In the genomic region with DNA sequence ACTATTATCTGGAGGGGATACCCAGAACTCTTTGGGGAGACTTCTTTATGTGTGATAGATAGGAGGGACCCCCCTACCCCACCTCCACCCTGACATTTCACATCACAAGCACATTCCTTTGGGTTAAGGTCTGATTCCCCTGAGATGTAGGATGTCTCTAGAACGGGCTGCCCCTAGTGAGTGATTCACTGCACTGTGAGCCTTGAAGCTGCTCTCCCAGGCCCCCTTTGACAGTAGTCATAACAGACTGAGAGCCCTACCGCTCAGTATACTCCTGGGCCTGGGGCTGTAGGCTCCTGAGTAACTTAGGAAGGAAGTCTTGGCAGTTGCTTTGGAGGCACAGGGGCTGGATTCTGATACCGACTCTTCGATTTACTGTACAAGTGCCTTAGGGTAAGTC, we compare ENCODE assay signal across 8 mouse cellular contexts. TPM values are rescaled to one million over a fixed set of nuclear protein-coding genes. Genes with fewer than 3 reads are reported as not detected.
DNase-seq lines count a peak whose midpoint lies in the region; ATAC-seq and TF ChIP-seq lines count a peak whose summit lies in the region.

No protein-coding gene starts in this region.

- H3K27ac ChIP-seq in left cerebral cortex, adult 2 months, result no peak overlapping the region
- peak overlapping the region; percentile 59 for H3K27ac ChIP-seq in embryonic fibroblast, embryonic 13.5 days (ENCODE audit: insufficient read depth, low read length)
- H3K27ac ChIP-seq in intestine, embryonic 15.5 days, result no peak overlapping the region

- TF ChIP-seq CTCF in left cerebral cortex, adult 2 months (IDR thresholded peaks at IDR 0.05), result no peak
- no peak for TF ChIP-seq CTCF in embryonic fibroblast, embryonic 13.5 days (IDR thresholded peaks at IDR 0.05; ENCODE audit: borderline replicate concordance, insufficient read depth, low read length)

- H3K4me3 ChIP-seq in left cerebral cortex, adult 2 months, result peak overlapping the region; percentile 42
- peak overlapping the region; percentile 56 for H3K4me3 ChIP-seq in embryonic fibroblast, embryonic 13.5 days (ENCODE audit: insufficient read depth, low read length)
- H3K4me3 ChIP-seq in intestine, embryonic 15.5 days (replicated peaks), result peak overlapping the region; percentile 58

- peak overlapping the region; percentile 92 for H3K4me2 ChIP-seq in intestine, embryonic 15.5 days (replicated peaks)

- no peaks in the 10 kb centered on the region for H3K36me3 ChIP-seq in intestine, embryonic 15.5 days

- no peak for DNase-seq in left cerebral cortex, adult 2 months (ENCODE audit: extremely low spot score in 1 of 2, low spot score in 2 of 2)
- DNase-seq in left cerebral cortex, postnatal 36 days (ENCODE audit: low spot score in 2 of 2), result no peak
- DNase-seq in neural tube, embryonic 10.5 days (ENCODE audit: extremely low spot score, low spot score), result peak; percentile 26
- no peak for DNase-seq in cerebellum, adult 8-10 months
- DNase-seq in embryo, embryonic 9.5 days (ENCODE audit: extremely low spot score), result no peak
- DNase-seq in thymus, postnatal 36 days, result no peak

- intact Hi-C loops in left cerebral cortex, adult 2 months (cut with DNase I), result no loop called here
- intact Hi-C loops in left cerebral cortex, postnatal 36 days (cut with DNase I), result no loop called here

- H3K9ac ChIP-seq in intestine, embryonic 15.5 days, result peak overlapping the region; percentile 50

- WGBS in intestine, embryonic 15.5 days, result 43% methylated on average over 4 of the region's 4 CpGs

- H3K4me1 ChIP-seq in embryonic fibroblast, embryonic 13.5 days (ENCODE audit: control insufficient read depth, insufficient read depth, low read length), result peaks cover 19% of the 10 kb centered on the region
- peaks cover 35% of the 10 kb centered on the region for H3K4me1 ChIP-seq in intestine, embryonic 15.5 days (replicated peaks)

- TF ChIP-seq POLR2A in embryonic fibroblast, embryonic 13.5 days (IDR thresholded peaks at IDR 0.05; ENCODE audit: low read depth, low read length), result no peak

- ATAC-seq in intestine, embryonic 15.5 days, result peak; percentile 19; the same call in 1 of the 2 replicates

- H3K27me3 ChIP-seq in intestine, embryonic 15.5 days (replicated peaks), result no peaks in the 10 kb centered on the region

- H3K9me3 ChIP-seq in intestine, embryonic 15.5 days, result no peaks in the 10 kb centered on the region

RNA-seq across cellular contexts. Expression of gene Lrrc32, which starts 1.2 kb away (rescaled TPM):
- 1 to 10 TPM; 5.0 to 8.0 TPM for total RNA-seq in left cerebral cortex, adult 2 months (2021)
- total RNA-seq in left cerebral cortex, postnatal 36 days (2021), result 1 to 10 TPM; 5.8 to 6.0 TPM
- polyA plus RNA-seq in embryonic fibroblast, embryonic 13.5 days (2011; ENCODE audit: insufficient read length, low read depth, missing spikeins), result 95.5 and 220 TPM in 2 replicates
- polyA plus RNA-seq in intestine, embryonic 15.5 days (2015; fragmentation: Nextera tagmentation; extraction: Ambion mirVana), result 12.4 and 12.5 TPM in 2 replicates

RNA-seq across cellular contexts. Expression of gene Gucy2d, which starts 50.1 kb away (rescaled TPM):
- total RNA-seq in left cerebral cortex, adult 2 months (2021), result not detected
- total RNA-seq in left cerebral cortex, postnatal 36 days (2021), result under 1 TPM in 1 of 2 experiments, not detected in 1; 0.11 TPM
- not detected in 2 replicates for polyA plus RNA-seq in embryonic fibroblast, embryonic 13.5 days (2011; ENCODE audit: insufficient read length, low read depth, missing spikeins)
- 0.68 and 1.2 TPM in 2 replicates for polyA plus RNA-seq in intestine, embryonic 15.5 days (2015; fragmentation: Nextera tagmentation; extraction: Ambion mirVana)
